Mouse (Mus musculus) stomach, embryonic 14.5 days (tissue): ENCODE data around the gene Paqr8. TPM values are rescaled to one million over a fixed set of nuclear protein-coding genes. Genes with fewer than 3 reads are reported as not detected.

Source experiments
- ATAC-seq: fragments of 200-750 bp; cut with Nextera tagmentation; 2 replicates; pipeline ENCODE4 v1.8.0; 2017; ENCODE audit warnings: low read depth, moderate TSS enrichment; ENCODE audit not compliant: insufficient number of reproducible peaks, insufficient read depth, low FRiP score
- H3K27ac ChIP-seq: fragments of 300-500 bp; sonication (generic); 2 replicates; pipeline ENCODE4 v1.5.1; 2014; ENCODE audit warnings: mild to moderate bottlenecking, low read length, moderate library complexity, mixed read lengths
- H3K27me3 ChIP-seq: fragments of 300-500 bp; sonication (generic); 2 replicates; pipeline ENCODE4 v1.6.1; 2014; ENCODE audit warnings: low read length, control low read depth, mixed read lengths; ENCODE audit not compliant: control insufficient read depth, insufficient read depth
- H3K36me3 ChIP-seq: fragments of 300-500 bp; sonication (generic); 2 replicates; pipeline ENCODE4 v1.6.1; 2014; ENCODE audit warnings: mild to moderate bottlenecking, control low read depth, low read length, moderate library complexity, mixed read lengths; ENCODE audit not compliant: control insufficient read depth, insufficient read depth
- H3K4me1 ChIP-seq: fragments of 300-500 bp; sonication (generic); 2 replicates; pipeline ENCODE4 v1.6.1; 2014; ENCODE audit warnings: low read length, control low read depth, mixed read lengths; ENCODE audit not compliant: control insufficient read depth, insufficient read depth
- H3K4me2 ChIP-seq: fragments of 300-500 bp; sonication (generic); replicated peaks from 2 replicates; pipeline ENCODE4 v1.6.1; 2014; ENCODE audit warnings: low read depth, low read length, control low read depth
- H3K4me3 ChIP-seq: fragments of 300-500 bp; sonication (generic); 2 replicates; pipeline ENCODE4 v1.5.1; 2014; ENCODE audit warnings: low read depth, low read length, control low read depth
- H3K9ac ChIP-seq: fragments of 300-500 bp; sonication (generic); replicated peaks from 2 replicates; pipeline ENCODE4 v1.6.1; 2014; ENCODE audit warnings: low read depth, mild to moderate bottlenecking, control low read depth, low read length, moderate library complexity, mixed read lengths
- H3K9me3 ChIP-seq: fragments of 300-500 bp; sonication (generic); 2 replicates; pipeline ENCODE4 v1.6.1; 2016; ENCODE audit warnings: low read depth, low read length, control low read depth; ENCODE audit not compliant: control insufficient read depth
- WGBS: fragments of 180-500 bp; shearing (Covaris S2); extraction: QIAGEN DNeasy Blood & Tissue Kit; methylation state at CpG from one replicate; pipeline ENCODE4 v1.1.7; 2014; 5-methylcytosine and 5-hydroxymethylcytosine counted together
- polyA plus RNA-seq: library from polyadenylated mRNA; unstranded; fragments of >200 nt; fragmentation: Nextera tagmentation; extraction: Ambion mirVana; gene quantifications from 2 replicates; pipeline ENCODE4 v1.2.1, GENCODE M21; 2014

The Paqr8 gene
- polyA plus RNA-seq, 1 experiment from 2014 or later = 14.7 TPM

DNA sequence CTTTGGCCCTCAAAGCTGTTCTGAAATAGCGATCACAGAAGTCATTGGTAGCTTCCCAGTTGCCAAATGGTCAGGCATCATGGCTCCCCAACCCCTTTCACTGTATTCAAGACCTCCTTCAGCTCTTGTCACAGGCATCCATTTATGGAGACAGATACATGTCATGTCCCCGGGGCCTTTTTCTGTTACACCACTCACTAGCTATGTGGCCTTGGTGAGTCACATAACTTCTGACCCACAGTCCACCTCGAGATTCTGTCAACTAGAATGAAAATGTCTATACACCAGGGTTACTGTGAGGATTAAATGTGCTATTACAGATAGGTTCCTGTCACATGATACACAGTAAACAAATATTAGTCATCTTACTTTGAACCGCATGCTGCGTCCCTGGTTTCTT lies 17.9 kb upstream of the Paqr8 start:
- Histone ChIP-seq H3K9me3 (no peaks in the 10 kb centered on the region), H3K27ac (no peak overlapping the region), H3K27me3 (no peaks in the 10 kb centered on the region), H3K36me3 (no peaks in the 10 kb centered on the region), H3K4me3 (no peak overlapping the region), H3K4me1 (no peaks in the 10 kb centered on the region), H3K4me2 (no peak overlapping the region), H3K9ac (no peak overlapping the region)
- no peak for ATAC-seq
- WGBS = 79% methylated on average over 5 of the region's 5 CpGs

DNA sequence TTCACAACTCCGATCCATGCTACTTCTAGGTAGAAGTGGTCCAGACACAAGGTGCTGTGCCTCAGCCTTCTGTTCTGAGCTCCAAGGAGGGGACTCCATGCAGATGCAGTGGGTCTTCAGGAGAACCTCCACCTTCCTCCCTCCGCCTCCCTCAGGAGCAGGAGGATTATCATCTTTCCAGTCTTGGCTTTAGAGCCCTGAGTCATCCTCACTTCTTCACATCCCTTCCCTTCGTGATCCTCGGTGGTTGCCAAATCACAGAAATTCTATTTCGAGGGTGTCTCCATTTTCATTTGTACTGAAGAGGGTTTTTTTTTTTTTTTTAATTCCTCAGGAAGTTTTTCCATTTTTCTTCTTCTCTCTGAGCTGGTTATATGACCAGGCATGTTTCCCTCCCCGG lies 16.3 kb upstream of the Paqr8 start:
- Histone ChIP-seq H3K27me3 (no peaks in the 10 kb centered on the region), H3K9ac (no peak overlapping the region), H3K36me3 (no peaks in the 10 kb centered on the region), H3K27ac (no peak overlapping the region), H3K9me3 (no peaks in the 10 kb centered on the region), H3K4me3 (no peak overlapping the region), H3K4me2 (no peak overlapping the region), H3K4me1 (no peaks in the 10 kb centered on the region)
- ATAC-seq = no peak
- WGBS = 88% methylated on average over 6 of the region's 6 CpGs

DNA sequence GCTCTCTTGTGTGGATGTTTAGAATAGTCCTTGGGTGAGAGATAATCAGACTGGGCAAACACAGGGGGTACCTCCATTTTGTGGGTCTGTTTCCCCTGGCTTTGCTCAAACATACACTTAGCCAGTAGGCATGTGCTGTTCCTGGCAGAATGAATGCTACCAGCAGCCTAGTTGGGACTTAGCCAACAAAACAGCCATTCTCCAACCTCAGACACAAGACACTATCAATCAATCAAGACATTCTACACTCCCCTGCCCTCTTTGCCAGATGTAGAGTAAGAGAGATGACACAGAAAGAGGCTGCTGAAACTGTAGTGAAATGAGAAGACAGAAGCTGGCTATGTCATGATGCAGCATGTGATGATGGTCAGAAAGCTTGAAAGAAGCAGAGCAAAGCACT lies 13.1 kb upstream of the Paqr8 start:
- Histone ChIP-seq H3K9me3 (no peaks in the 10 kb centered on the region), H3K27ac (no peak overlapping the region), H3K27me3 (no peaks in the 10 kb centered on the region), H3K4me2 (no peak overlapping the region), H3K4me1 (no peaks in the 10 kb centered on the region), H3K4me3 (no peak overlapping the region), H3K36me3 (no peaks in the 10 kb centered on the region), H3K9ac (no peak overlapping the region)
- no peak for ATAC-seq

DNA sequence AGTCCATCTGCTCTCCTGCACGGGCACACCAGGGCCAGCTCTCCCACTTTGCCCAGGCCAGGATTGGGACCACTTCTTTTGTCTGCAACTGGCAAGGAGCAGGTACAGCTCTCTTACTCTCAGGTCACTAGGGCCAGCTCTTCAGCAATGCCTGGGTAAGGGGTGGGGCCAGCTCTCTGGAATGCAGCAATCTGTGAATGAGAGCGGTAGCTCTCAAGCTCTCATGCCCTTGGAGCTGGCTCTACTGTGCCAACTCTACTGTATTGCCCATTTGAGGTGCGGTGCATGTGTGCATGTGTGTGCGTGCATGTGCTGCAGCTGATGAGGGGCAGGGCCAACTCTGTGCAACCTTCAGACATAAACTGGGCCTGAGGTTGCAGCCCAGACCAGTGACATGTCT lies 11.0 kb upstream of the Paqr8 start:
- H3K9ac ChIP-seq = no peak overlapping the region
- no peaks in the 10 kb centered on the region for H3K27me3 ChIP-seq
- H3K36me3 ChIP-seq = no peaks in the 10 kb centered on the region
- no peak for ATAC-seq
- WGBS = 84% methylated on average over 4 of the region's 4 CpGs
- no peaks in the 10 kb centered on the region for H3K9me3 ChIP-seq
- H3K4me3 ChIP-seq = no peak overlapping the region
- H3K27ac ChIP-seq = no peak overlapping the region
- no peaks in the 10 kb centered on the region for H3K4me1 ChIP-seq
- H3K4me2 ChIP-seq = no peak overlapping the region

DNA sequence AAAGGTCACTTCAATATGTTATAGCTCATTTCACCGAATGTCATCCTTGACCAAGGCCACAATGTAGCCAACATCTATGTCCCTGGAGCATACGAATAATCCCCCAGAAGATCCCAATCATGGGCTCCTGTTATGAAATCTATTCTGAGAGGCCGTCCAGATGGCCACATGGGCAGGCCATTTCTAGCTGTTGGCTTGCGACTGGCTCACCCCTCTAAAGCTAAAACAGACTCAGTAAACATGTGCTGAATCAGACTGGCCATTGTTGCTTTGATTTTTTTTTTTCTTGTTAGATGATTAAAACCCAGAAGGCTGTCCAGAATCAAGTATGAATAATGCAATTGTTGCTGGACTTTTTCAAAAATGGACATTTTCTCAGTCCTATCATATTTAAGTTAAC lies 7.3 kb upstream of the Paqr8 start:
- Histone ChIP-seq H3K27me3 (no peaks in the 10 kb centered on the region), H3K36me3 (no peaks in the 10 kb centered on the region), H3K4me3 (no peak overlapping the region), H3K9ac (no peak overlapping the region), H3K4me1 (no peaks in the 10 kb centered on the region), H3K9me3 (no peaks in the 10 kb centered on the region), H3K27ac (no peak overlapping the region), H3K4me2 (no peak overlapping the region)
- WGBS = 84% methylated on average over 4 of the region's 4 CpGs
- ATAC-seq = no peak

DNA sequence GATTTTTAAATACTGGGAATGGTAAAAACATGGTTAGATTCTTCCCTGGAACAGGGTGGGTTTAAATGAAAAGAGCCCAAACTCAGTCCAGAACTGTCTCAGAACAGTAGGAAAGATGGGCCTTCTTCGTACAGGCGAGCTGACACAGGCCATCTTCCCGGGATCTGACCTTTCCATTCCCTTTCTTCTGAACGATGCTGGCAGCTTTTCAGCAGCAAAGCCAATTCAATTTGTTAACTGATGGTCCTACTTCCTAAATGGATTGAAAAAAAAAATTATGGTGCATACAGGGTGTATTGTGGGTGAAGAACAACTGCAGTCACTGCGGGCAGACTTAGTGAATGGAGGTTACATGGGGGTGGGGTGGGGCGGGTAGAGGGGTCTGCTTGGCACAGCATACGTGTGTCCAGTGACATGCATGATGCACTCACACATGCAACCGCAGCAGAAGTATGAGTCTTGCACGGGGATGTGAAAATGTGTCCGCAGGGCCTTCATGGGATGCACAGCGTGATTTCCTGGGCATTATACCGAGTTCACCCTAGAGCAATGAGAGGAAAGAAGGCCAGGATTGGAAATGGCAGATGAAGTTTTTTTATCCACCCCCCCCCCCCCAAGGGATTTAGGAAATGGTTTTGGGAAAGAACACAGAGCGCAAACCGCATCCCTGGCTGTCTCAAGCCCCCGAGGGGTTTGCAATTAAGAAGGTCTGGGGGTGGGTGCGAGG lies 566 bp upstream of the Paqr8 start:
- Histone ChIP-seq H3K9ac (peak overlapping the region; percentile 58; the same call in 1 of the 2 replicates), H3K36me3 (no peaks in the 10 kb centered on the region), H3K4me2 (peak overlapping the region; percentile 77), H3K27ac (peak overlapping the region; percentile 85; the same call in 1 of the 2 replicates), H3K4me1 (peaks cover 6% of the 10 kb centered on the region; the same call in 1 of the 2 replicates), H3K9me3 (no peaks in the 10 kb centered on the region), H3K4me3 (peak overlapping the region; percentile 68), H3K27me3 (no peaks in the 10 kb centered on the region)
- peak; percentile 4; the same call in 1 of the 2 replicates for ATAC-seq
- 27% methylated on average over 16 of the region's 16 CpGs for WGBS

DNA sequence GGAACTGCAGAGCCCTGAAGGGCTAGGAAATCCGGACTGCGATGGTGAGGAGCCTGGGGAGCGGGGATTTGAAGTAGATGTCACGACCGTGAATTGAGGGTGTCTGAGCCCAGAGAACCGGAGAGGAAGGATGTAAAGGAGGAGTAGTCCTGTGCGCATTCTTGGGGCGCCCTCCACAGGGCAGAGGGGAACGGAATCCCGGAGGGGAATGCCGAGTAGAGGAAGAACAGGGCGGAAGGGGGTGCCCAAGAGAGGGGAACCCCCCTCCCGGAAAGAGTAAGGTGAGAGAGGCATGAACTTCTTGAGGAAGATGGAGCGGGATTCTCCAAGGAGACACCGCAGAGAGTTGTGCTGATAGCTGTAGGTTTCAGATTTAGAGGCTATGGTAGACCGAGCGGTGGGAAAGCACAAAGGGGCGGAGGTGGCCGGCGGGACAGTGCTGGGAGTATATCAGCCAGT lies 564 bp downstream of the Paqr8 start:
- under 1% methylated on average over 20 of the region's 20 CpGs for WGBS
- Histone ChIP-seq H3K4me2 (peak overlapping the region; percentile 77), H3K27me3 (no peaks in the 10 kb centered on the region), H3K4me1 (peaks cover 6% of the 10 kb centered on the region; the same call in 1 of the 2 replicates), H3K9ac (peak overlapping the region; percentile 58), H3K27ac (peak overlapping the region; percentile 85; the same call in 1 of the 2 replicates), H3K4me3 (peak overlapping the region; percentile 68), H3K36me3 (no peaks in the 10 kb centered on the region), H3K9me3 (no peaks in the 10 kb centered on the region)
- peak; percentile 76 for ATAC-seq

DNA sequence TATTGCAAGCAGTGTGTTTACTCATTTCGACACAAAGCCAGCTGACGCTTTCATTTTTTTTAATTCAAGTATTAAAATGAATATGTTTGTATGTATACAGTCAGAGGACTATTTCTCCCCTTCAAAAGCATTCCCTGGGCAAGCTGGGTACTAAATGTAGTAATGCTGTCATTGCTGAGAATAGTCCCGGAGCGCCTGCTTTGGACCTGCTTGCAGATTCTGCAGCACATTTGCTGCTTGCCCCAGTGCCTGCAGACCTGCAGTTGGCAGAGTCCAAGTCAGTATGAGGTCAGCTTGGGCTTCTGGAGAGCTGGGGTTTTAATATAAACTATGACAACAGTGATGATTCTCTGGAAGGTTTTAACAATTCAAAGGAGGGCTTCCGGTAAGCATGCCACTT lies 2.7 kb downstream of the Paqr8 start:
- no peaks in the 10 kb centered on the region for H3K27me3 ChIP-seq
- no peak overlapping the region for H3K9ac ChIP-seq
- H3K27ac ChIP-seq = no peak overlapping the region
- H3K9me3 ChIP-seq = no peaks in the 10 kb centered on the region
- ATAC-seq = no peak
- no peak overlapping the region for H3K4me2 ChIP-seq
- H3K36me3 ChIP-seq = no peaks in the 10 kb centered on the region
- peaks cover 6% of the 10 kb centered on the region; the same call in 1 of the 2 replicates for H3K4me1 ChIP-seq
- no peak overlapping the region for H3K4me3 ChIP-seq
- 84% methylated on average over 5 of the region's 5 CpGs for WGBS

DNA sequence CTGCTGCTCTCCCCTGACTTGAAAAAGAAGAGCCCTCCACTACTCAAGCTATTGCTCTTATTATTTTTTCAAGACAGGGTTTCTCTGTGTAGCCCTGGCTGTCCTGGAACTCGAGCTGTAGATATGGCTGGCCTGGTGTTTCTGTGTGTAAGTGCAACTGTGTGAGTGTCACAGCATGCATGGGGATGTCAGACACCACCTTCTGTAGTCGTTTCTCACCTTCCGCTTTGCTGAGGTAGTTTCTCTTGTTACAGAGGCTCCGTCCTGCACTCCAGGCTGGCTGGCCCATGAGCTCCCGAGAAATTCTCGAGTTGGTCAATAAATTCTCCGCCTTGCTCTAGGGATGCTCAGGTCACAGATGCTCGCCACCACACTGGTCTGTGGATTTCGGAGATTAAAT lies 8.0 kb downstream of the Paqr8 start:
- H3K9ac ChIP-seq = no peak overlapping the region
- H3K27me3 ChIP-seq = no peaks in the 10 kb centered on the region
- H3K9me3 ChIP-seq = no peaks in the 10 kb centered on the region
- no peak; the same call in 1 of the 2 replicates for ATAC-seq
- H3K36me3 ChIP-seq = no peaks in the 10 kb centered on the region
- no peak overlapping the region for H3K4me3 ChIP-seq
- H3K4me2 ChIP-seq = no peak overlapping the region
- no peak overlapping the region for H3K27ac ChIP-seq
- 37% methylated on average over 9 of the region's 9 CpGs for WGBS
- H3K4me1 ChIP-seq = no peaks in the 10 kb centered on the region
